Mouse (Mus musculus): Measurements from ENCODE around the gene P2rx6.

DNA sequence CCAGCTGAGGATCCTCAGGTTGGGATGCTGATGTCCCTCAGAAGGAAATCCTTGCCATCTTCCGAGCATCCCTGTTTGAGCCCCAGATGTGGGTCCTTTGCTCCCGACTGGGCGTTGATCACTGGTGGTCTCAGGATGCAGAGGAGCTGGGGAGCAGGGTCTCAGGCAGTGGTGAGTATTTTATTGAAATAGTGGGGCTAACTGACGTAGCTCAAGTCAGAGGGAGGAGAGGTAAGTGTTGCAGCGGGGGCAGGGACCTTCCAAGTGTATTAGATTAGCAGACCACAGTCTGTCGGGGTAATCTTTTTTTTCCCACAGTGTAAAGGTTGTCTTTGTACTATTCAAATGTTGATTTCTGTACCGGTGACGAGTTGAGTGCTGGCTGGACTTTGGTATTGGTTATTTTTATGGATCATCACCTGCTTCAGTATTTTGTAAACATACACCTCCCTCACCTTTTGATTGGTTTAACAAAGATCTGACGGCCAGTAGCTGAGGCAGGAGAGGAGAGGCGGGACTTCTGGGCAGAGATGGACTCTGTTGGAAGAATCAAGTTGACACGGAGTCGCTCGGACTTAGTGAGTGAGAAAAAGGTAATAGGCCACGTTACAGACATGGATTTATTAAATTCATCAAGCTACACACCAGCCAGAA, 28.9 kb upstream of the P2rx6 start:
- TF ChIP-seq CTCF (conservative IDR thresholded peaks at IDR 0.05; ENCODE audit: low read length) = no peak
- TF ChIP-seq NANOG (IDR thresholded peaks at IDR 0.05; ENCODE audit: borderline replicate concordance, low read length) = no peak

Measured in E14TG2a.4 (cell line).